Comparison of ENCODE assay signal across 8 mouse cellular contexts in genomic region chr1:74069085-74069835, GRCm38 (mm10). TPM values are rescaled to one million over a fixed set of nuclear protein-coding genes. Genes with fewer than 3 reads are reported as not detected.
A peak's percentile ranks its signal among the peaks of the same experiment; 100 is the strongest.
DNase-seq lines count a peak whose midpoint lies in the region; ATAC-seq lines count a peak whose summit lies in the region.

No protein-coding gene starts in this region.

- 39% methylated on average over 9 of the region's 9 CpGs for WGBS in embryonic facial prominence, embryonic 11.5 days
- 49% methylated on average over 9 of the region's 9 CpGs for WGBS in midbrain, embryonic 16.5 days

- no peaks in the 10 kb centered on the region for H3K27me3 ChIP-seq in embryonic facial prominence, embryonic 11.5 days (ENCODE audit: control insufficient read depth, insufficient read depth, low read length)
- H3K27me3 ChIP-seq in midbrain, embryonic 16.5 days (ENCODE audit: control insufficient read depth, insufficient read depth, low read depth, low read length) = peaks cover 13% of the 10 kb centered on the region; the same call in 1 of the 2 replicates

- intact Hi-C loops in heart, postnatal 10 days (cut with DNase I) = loop anchor here (2.0 kb wide), 1 partner anchor 30 kb away; no protein-coding TSS in a partner anchor

- no peak overlapping the region for H3K4me3 ChIP-seq in embryonic facial prominence, embryonic 11.5 days (ENCODE audit: low read depth, low read length)
- no peak overlapping the region for H3K4me3 ChIP-seq in midbrain, embryonic 16.5 days (ENCODE audit: low read depth, low read length)

- H3K9ac ChIP-seq in embryonic facial prominence, embryonic 11.5 days (replicated peaks; ENCODE audit: low read length) = no peak overlapping the region; the same call in 1 of the 2 replicates
- no peak overlapping the region for H3K9ac ChIP-seq in midbrain, embryonic 16.5 days (ENCODE audit: low read depth, low read length)

- peak; percentile 34; the same call in 1 of the 2 replicates for ATAC-seq in embryonic facial prominence, embryonic 11.5 days (replicated peaks; ENCODE audit: insufficient number of reproducible peaks, low FRiP score, low TSS enrichment, low read depth)
- no peak for ATAC-seq in midbrain, embryonic 16.5 days

- H3K36me3 ChIP-seq in embryonic facial prominence, embryonic 11.5 days (replicated peaks; ENCODE audit: control insufficient read depth, insufficient read depth, low read depth, low read length) = no peaks in the 10 kb centered on the region
- H3K36me3 ChIP-seq in midbrain, embryonic 16.5 days (ENCODE audit: control insufficient read depth, insufficient read depth, low read length) = no peaks in the 10 kb centered on the region

- H3K4me1 ChIP-seq in embryonic facial prominence, embryonic 11.5 days (ENCODE audit: control insufficient read depth, insufficient read depth, low read length) = peaks cover 7% of the 10 kb centered on the region
- H3K4me1 ChIP-seq in midbrain, embryonic 16.5 days (ENCODE audit: control insufficient read depth, insufficient read depth, low read length) = peaks cover 9% of the 10 kb centered on the region

- H3K4me2 ChIP-seq in embryonic facial prominence, embryonic 11.5 days (ENCODE audit: low read depth, low read length) = no peak overlapping the region
- H3K4me2 ChIP-seq in midbrain, embryonic 16.5 days (ENCODE audit: low read length) = peak overlapping the region; percentile 54; the same call in 1 of the 2 replicates

- peak overlapping the region; percentile 31 for H3K27ac ChIP-seq in embryonic facial prominence, embryonic 11.5 days (replicated peaks; ENCODE audit: low read depth, low read length)
- no peak overlapping the region for H3K27ac ChIP-seq in midbrain, embryonic 16.5 days (ENCODE audit: low read length)

- DNase-seq in adrenal gland, adult (ENCODE audit: inconsistent age in 2 of 2, low spot score in 1 of 2) = peak; percentile 82 to 91
- no peak for DNase-seq in adrenal gland, postnatal 4 days (ENCODE audit: low spot score in 2 of 2)
- peak; percentile 74 for DNase-seq in embryonic facial prominence, embryonic 11.5 days (ENCODE audit: low spot score)
- peak; percentile 70 to 75 for DNase-seq in heart, postnatal 10 days
- DNase-seq in kidney, postnatal 4 days = peak; percentile 67 to 78
- no peak for DNase-seq in right cerebral cortex, adult 18-20 months
- no peak for DNase-seq in urinary bladder, postnatal 14 days (ENCODE audit: low spot score)

- H3K9me3 ChIP-seq in embryonic facial prominence, embryonic 11.5 days (replicated peaks; ENCODE audit: control insufficient read depth, low read length) = no peaks in the 10 kb centered on the region
- no peaks in the 10 kb centered on the region for H3K9me3 ChIP-seq in midbrain, embryonic 16.5 days (replicated peaks; ENCODE audit: control insufficient read depth, low read length, poor library complexity, severe bottlenecking)

RNA-seq across cellular contexts. Expression of gene Tns1, which starts 55.0 kb away (rescaled TPM):
- total RNA-seq in adrenal gland, postnatal 4 days (2021) = 100 to 1,000 TPM; 252 to 275 TPM
- 21.1 and 21.6 TPM in 2 replicates for polyA plus RNA-seq in embryonic facial prominence, embryonic 11.5 days (2014; fragmentation: Nextera tagmentation; extraction: Ambion mirVana)
- 100 to 1,000 TPM; 532 to 688 TPM for total RNA-seq in heart, postnatal 10 days (2021)
- 8.2 and 11.8 TPM in 2 replicates for polyA plus RNA-seq in midbrain, embryonic 16.5 days (2015; fragmentation: Nextera tagmentation; extraction: Ambion mirVana)

RNA-seq across cellular contexts. Expression of gene Rufy4, which starts 56.1 kb away (rescaled TPM):
- 1 to 10 TPM; 3.9 to 4.0 TPM for total RNA-seq in adrenal gland, postnatal 4 days (2021)
- 0.11 and 0.28 TPM in 2 replicates for polyA plus RNA-seq in embryonic facial prominence, embryonic 11.5 days (2014; fragmentation: Nextera tagmentation; extraction: Ambion mirVana)
- 1 to 10 TPM; 1.2 to 1.5 TPM for total RNA-seq in heart, postnatal 10 days (2021)
- polyA plus RNA-seq in midbrain, embryonic 16.5 days (2015; fragmentation: Nextera tagmentation; extraction: Ambion mirVana) = 0.17 and 0.49 TPM in 2 replicates

Comparison
In these comparisons a context has a peak if more than half of its experiments do, and no peak if none do; other contexts are left out.
1. DNase-seq: peak in adrenal gland, adult (2 of 2), embryonic facial prominence, embryonic 11.5 days (single experiment), heart, postnatal 10 days (2 of 2) and kidney, postnatal 4 days (2 of 2); none in adrenal gland, postnatal 4 days (0 of 2), right cerebral cortex, adult 18-20 months (single experiment) and urinary bladder, postnatal 14 days (single experiment).